Mouse (Mus musculus) C2C12 (cell line): ENCODE results near the gene Slc25a19. TPM values are rescaled to one million over a fixed set of nuclear protein-coding genes. Genes with fewer than 3 reads are reported as not detected.

Experiments used
- H3K27me3 ChIP-seq: one replicate; pipeline ENCODE4 v1.6.1; 2011; ENCODE audit not compliant: control insufficient read depth, insufficient read depth, insufficient read length
- H3K36me3 ChIP-seq: one replicate; pipeline ENCODE4 v1.6.1; 2011; ENCODE audit not compliant: control insufficient read depth, insufficient read depth
- H3K4me3 ChIP-seq: one replicate; pipeline ENCODE4 v1.5.1; 2011; ENCODE audit warnings: mild to moderate bottlenecking, control low read depth; ENCODE audit not compliant: poor library complexity, insufficient read depth, severe bottlenecking
- H3K79me2 ChIP-seq: one replicate; pipeline ENCODE4 v1.6.1; 2011; ENCODE audit not compliant: control insufficient read depth, insufficient read depth
- H3K79me3 ChIP-seq: one replicate; pipeline ENCODE4 v1.6.1; 2011; ENCODE audit warnings: low read depth, control low read depth
- H3ac ChIP-seq: one replicate; pipeline ENCODE3; 2011; ENCODE audit warnings: low read depth; ENCODE audit not compliant: control insufficient read depth, insufficient read length
- CEBPB ChIP-seq: IDR thresholded peaks from one replicate; pipeline ENCODE4 v1.6.1; 2011; ENCODE audit warnings: low read depth, mild to moderate bottlenecking, control low read depth, moderate library complexity
- CTCF ChIP-seq: IDR thresholded peaks from one replicate; pipeline ENCODE4 v1.5.1; 2011; ENCODE audit not compliant: control insufficient read depth, insufficient read depth, insufficient read length
- FOSL1 ChIP-seq: IDR thresholded peaks from one replicate; pipeline ENCODE4 v1.8.0; 2011; ENCODE audit warnings: mild to moderate bottlenecking, low read length; ENCODE audit not compliant: poor library complexity, insufficient read depth, severe bottlenecking
- MAX ChIP-seq: IDR thresholded peaks from one replicate; pipeline ENCODE4 v1.6.1; 2011; ENCODE audit warnings: mild to moderate bottlenecking, control low read depth
- MYOD1 ChIP-seq: IDR thresholded peaks from one replicate; pipeline ENCODE4 v1.6.1; 2011; ENCODE audit warnings: low read depth; ENCODE audit not compliant: control insufficient read depth, insufficient read length
- MYOG ChIP-seq: IDR thresholded peaks from one replicate; pipeline ENCODE4 v1.6.1; 2011; ENCODE audit not compliant: control insufficient read depth, insufficient read length; ENCODE audit errors: extremely low read depth
- USF1 ChIP-seq: IDR thresholded peaks from one replicate; pipeline ENCODE4 v1.6.1; 2011; ENCODE audit warnings: low read depth, mild to moderate bottlenecking, control low read depth, moderate library complexity
- polyA plus RNA-seq: library from polyadenylated mRNA; unstranded; fragments of >200 nt; fragmentation: generic; extraction: Trizol; gene quantifications from one replicate; pipeline ENCODE4 v1.2.1, GENCODE M21; 2012; ENCODE audit warnings: missing spikeins

The Slc25a19 gene
- polyA plus RNA-seq, 1 experiment = 13.7 TPM

- TF ChIP-seq CTCF = no peak
- TF ChIP-seq FOSL1 = no peak
- no peak for TF ChIP-seq MYOG
- no peak for TF ChIP-seq USF1
- no peaks in the 10 kb centered on the region for H3K27me3 ChIP-seq
- H3K4me3 ChIP-seq = no peak overlapping the region
- no peaks in the 10 kb centered on the region for H3K79me3 ChIP-seq
- peaks cover 1% of the 10 kb centered on the region for H3K36me3 ChIP-seq
- no peak overlapping the region for H3ac ChIP-seq
- H3K79me2 ChIP-seq = no peaks in the 10 kb centered on the region
Observed at GRCm38 (mm10) chr11:115639540-115639939, 11.4 kb upstream of the Slc25a19 start.

- Histone ChIP-seq H3ac (no peak overlapping the region), H3K36me3 (no peaks in the 10 kb centered on the region), H3K79me3 (no peaks in the 10 kb centered on the region), H3K27me3 (no peaks in the 10 kb centered on the region), H3K79me2 (no peaks in the 10 kb centered on the region), H3K4me3 (no peak overlapping the region)
- TF ChIP-seq MYOD1 = no peak
- TF ChIP-seq CEBPB = no peak
- TF ChIP-seq MYOG = no peak
- TF ChIP-seq MAX = no peak
- no peak for TF ChIP-seq USF1
- no peak for TF ChIP-seq CTCF
- TF ChIP-seq FOSL1 = no peak
Observed at GRCm38 (mm10) chr11:115638498-115639409, 10.7 kb upstream of the Slc25a19 start.

GRCm38 (mm10) chr11:115636960-115637359, 8.9 kb upstream of the Slc25a19 start:
- Histone ChIP-seq H3K79me3 (no peaks in the 10 kb centered on the region), H3K79me2 (no peaks in the 10 kb centered on the region), H3K27me3 (no peaks in the 10 kb centered on the region), H3K36me3 (no peaks in the 10 kb centered on the region), H3K4me3 (no peak overlapping the region), H3ac (no peak overlapping the region)
- TF ChIP-seq USF1 = no peak
- TF ChIP-seq CTCF = no peak
- no peak for TF ChIP-seq CEBPB
- TF ChIP-seq MYOD1 = no peak
- TF ChIP-seq MAX = no peak
- no peak for TF ChIP-seq MYOG
- TF ChIP-seq FOSL1 = no peak

GRCm38 (mm10) chr11:115635484-115635883, 7.4 kb upstream of the Slc25a19 start:
- no peaks in the 10 kb centered on the region for H3K79me2 ChIP-seq

GRCm38 (mm10) chr11:115635041-115635440, 6.9 kb upstream of the Slc25a19 start:
- Histone ChIP-seq H3ac (no peak overlapping the region), H3K79me2 (no peaks in the 10 kb centered on the region), H3K4me3 (no peak overlapping the region), H3K36me3 (no peaks in the 10 kb centered on the region), H3K79me3 (no peaks in the 10 kb centered on the region), H3K27me3 (no peaks in the 10 kb centered on the region)
- TF ChIP-seq MYOD1 (no peak), USF1 (no peak), FOSL1 (no peak), CTCF (no peak), CEBPB (no peak), MAX (no peak), MYOG (no peak)

More at GRCm38 (mm10) chr11:115635484-115635883, 7.4 kb upstream of the Slc25a19 start:
- no peaks in the 10 kb centered on the region for H3K79me3 ChIP-seq
- no peak overlapping the region for H3K4me3 ChIP-seq
- no peaks in the 10 kb centered on the region for H3K36me3 ChIP-seq
- no peak for TF ChIP-seq CTCF
- no peak for TF ChIP-seq CEBPB
- TF ChIP-seq FOSL1 = no peak
- TF ChIP-seq MYOD1 = no peak
- no peak for TF ChIP-seq MAX
- no peak for TF ChIP-seq USF1
- no peak for TF ChIP-seq MYOG
- H3K27me3 ChIP-seq = no peaks in the 10 kb centered on the region
- H3ac ChIP-seq = no peak overlapping the region

- H3K36me3 ChIP-seq = no peaks in the 10 kb centered on the region
- H3K79me2 ChIP-seq = no peaks in the 10 kb centered on the region
- H3K4me3 ChIP-seq = no peak overlapping the region
- H3ac ChIP-seq = no peak overlapping the region
- H3K79me3 ChIP-seq = no peaks in the 10 kb centered on the region
- no peaks in the 10 kb centered on the region for H3K27me3 ChIP-seq
- TF ChIP-seq CEBPB (no peak), MYOG (no peak), MAX (no peak), USF1 (no peak), FOSL1 (no peak), CTCF (no peak), MYOD1 (no peak)
Observed at GRCm38 (mm10) chr11:115634109-115634508, 6.0 kb upstream of the Slc25a19 start.
